In genomic region chr6:95117614-95118541, GRCm38 (mm10) we compare ENCODE assay signal across 8 mouse cellular contexts. TPM values are rescaled to one million over a fixed set of nuclear protein-coding genes. Genes with fewer than 3 reads are reported as not detected.
DNase-seq lines count a peak whose midpoint lies in the region; ATAC-seq lines count a peak whose summit lies in the region.

No protein-coding gene starts in this region.

- peak; percentile 99 for ATAC-seq in forebrain, embryonic 14.5 days
- peak; percentile 99 for ATAC-seq in neural tube, embryonic 15.5 days (ENCODE audit: low FRiP score)

- H3K36me3 ChIP-seq in forebrain, embryonic 14.5 days (ENCODE audit: control insufficient read depth, insufficient read depth, low read length): peaks cover 8% of the 10 kb centered on the region; the same call in 1 of the 2 replicates
- peaks cover 11% of the 10 kb centered on the region; the same call in 1 of the 2 replicates for H3K36me3 ChIP-seq in neural tube, embryonic 15.5 days

- peak overlapping the region; percentile 75 for H3K9ac ChIP-seq in forebrain, embryonic 14.5 days (ENCODE audit: low read length)
- peak overlapping the region; percentile 71 for H3K9ac ChIP-seq in neural tube, embryonic 15.5 days (replicated peaks)

- WGBS in forebrain, embryonic 14.5 days: under 1% methylated on average over 102 of the region's 103 CpGs
- under 1% methylated on average over 103 of the region's 103 CpGs for WGBS in neural tube, embryonic 15.5 days

- no peaks in the 10 kb centered on the region for H3K27me3 ChIP-seq in forebrain, embryonic 14.5 days (replicated peaks; ENCODE audit: control insufficient read depth, insufficient read depth, low read length)
- no peaks in the 10 kb centered on the region for H3K27me3 ChIP-seq in neural tube, embryonic 15.5 days (replicated peaks)

- H3K9me3 ChIP-seq in forebrain, embryonic 14.5 days (replicated peaks; ENCODE audit: control insufficient read depth, low read length): no peaks in the 10 kb centered on the region
- no peaks in the 10 kb centered on the region for H3K9me3 ChIP-seq in neural tube, embryonic 15.5 days (replicated peaks)

- peaks cover 4% of the 10 kb centered on the region for H3K4me1 ChIP-seq in forebrain, embryonic 14.5 days (ENCODE audit: control insufficient read depth, insufficient read depth, low read length)
- peaks cover 16% of the 10 kb centered on the region for H3K4me1 ChIP-seq in neural tube, embryonic 15.5 days

- intact Hi-C loops in heart, postnatal 14 days (cut with DNase I): no loop called here

- peak overlapping the region; percentile 70 for H3K4me3 ChIP-seq in forebrain, embryonic 14.5 days (ENCODE audit: low read depth, low read length)
- H3K4me3 ChIP-seq in neural tube, embryonic 15.5 days (replicated peaks): peak overlapping the region; percentile 79

- peak; percentile 99 for DNase-seq in ES-CJ7 (ENCODE audit: low read depth, low spot score)
- peak; percentile 93 for DNase-seq in cerebellum, adult 11 months
- DNase-seq in forebrain, embryonic 14.5 days (ENCODE audit: low spot score): peak; percentile 100
- DNase-seq in heart, postnatal 14 days: peak; percentile 91 to 92
- DNase-seq in layer of hippocampus, adult 11-12 months (ENCODE audit: low spot score): peak; percentile 97
- DNase-seq in lung, adult 18-20 months: peak; percentile 97
- peak; percentile 97 for DNase-seq in testis, postnatal 14 days (ENCODE audit: low spot score)

- H3K4me2 ChIP-seq in forebrain, embryonic 14.5 days (ENCODE audit: low read length): peak overlapping the region; percentile 64
- H3K4me2 ChIP-seq in neural tube, embryonic 15.5 days: peak overlapping the region; percentile 67

- peak overlapping the region; percentile 31; the same call in 1 of the 2 replicates for H3K27ac ChIP-seq in forebrain, embryonic 14.5 days (ENCODE audit: low read depth, low read length)
- peak overlapping the region; percentile 92 for H3K27ac ChIP-seq in neural tube, embryonic 15.5 days (replicated peaks)

RNA-seq across cellular contexts. Expression of gene Kbtbd8, which starts 0.8 kb away (rescaled TPM):
- 6.1 and 8.7 TPM in 2 replicates for polyA plus RNA-seq in forebrain, embryonic 14.5 days (2014; fragmentation: Nextera tagmentation; extraction: Ambion mirVana)
- 1 to 10 TPM; 1.1 to 1.3 TPM for total RNA-seq in heart, postnatal 14 days (2021)
- polyA plus RNA-seq in neural tube, embryonic 15.5 days (2015; fragmentation: Nextera tagmentation; extraction: Ambion mirVana): 3.6 and 4.9 TPM in 2 replicates

Comparison
In these comparisons a context has a peak if more than half of its experiments do, and no peak if none do; other contexts are left out.
1. Peak in every context shown above with its lines: DNase-seq, ATAC-seq, H3K4me3 ChIP-seq and H3K27ac ChIP-seq.